Mouse (Mus musculus) kidney, adult 2 months (tissue): Measurements from ENCODE around the gene Rpl9. TPM values are rescaled to one million over a fixed set of nuclear protein-coding genes. Genes with fewer than 3 reads are reported as not detected.

Source experiments
- DNase-seq: peaks from one replicate; pipeline ENCODE4 v3.0.0; 2021
- H3K27ac ChIP-seq: fragments of 200-500 bp; 2 replicates; pipeline ENCODE4 v1.5.1; 2012; ENCODE audit warnings: low read depth, low read length, control low read depth, inconsistent platforms; ENCODE audit not compliant: insufficient read depth
- H3K27me3 ChIP-seq: fragments of 200-500 bp; replicated peaks from 2 replicates; pipeline ENCODE4 v1.6.1; 2012; ENCODE audit warnings: mild to moderate bottlenecking, moderate library complexity, low read length, inconsistent platforms; ENCODE audit not compliant: control insufficient read depth, insufficient read depth
- H3K36me3 ChIP-seq: fragments of 200-500 bp; 2 replicates; pipeline ENCODE4 v1.6.1; 2012; ENCODE audit warnings: mild to moderate bottlenecking, moderate library complexity, low read length, inconsistent platforms; ENCODE audit not compliant: control insufficient read depth, insufficient read depth
- H3K4me1 ChIP-seq: fragments of 200-500 bp; 2 replicates; pipeline ENCODE4 v1.6.1; 2011; ENCODE audit warnings: low read length; ENCODE audit not compliant: control insufficient read depth, insufficient read depth
- H3K4me3 ChIP-seq: fragments of 200-500 bp; 2 replicates; pipeline ENCODE4 v1.5.1; 2011; ENCODE audit warnings: mild to moderate bottlenecking, low read depth, low read length, control low read depth; ENCODE audit not compliant: insufficient read depth
- CTCF ChIP-seq: fragments of 200-500 bp; conservative IDR thresholded peaks from 2 replicates; pipeline ENCODE4 v1.5.1; 2011; ENCODE audit warnings: low read depth, mild to moderate bottlenecking, control low read depth, low read length, moderate library complexity, mixed read lengths; ENCODE audit not compliant: insufficient read depth, insufficient read length
- POLR2A ChIP-seq: fragments of 200-500 bp; IDR thresholded peaks from one replicate; pipeline ENCODE4 v1.6.1; 2011; ENCODE audit warnings: low read depth, low read length, control low read depth
- WGBS: fragments of 180-500 bp; shearing (Covaris S2); methylation state at CpG from one replicate; pipeline ENCODE4 v1.1.7; 2018; 5-methylcytosine and 5-hydroxymethylcytosine counted together
- polyA plus RNA-seq: library from polyadenylated mRNA; depleted of rRNA; stranded (reverse); fragments of >200 nt; gene quantifications from 2 replicates; pipeline ENCODE4 v1.2.3, GENCODE M21; 2012; rRNA removed

Gene Rpl9
- polyA plus RNA-seq = 220 and 310 TPM in 2 replicates

DNA sequence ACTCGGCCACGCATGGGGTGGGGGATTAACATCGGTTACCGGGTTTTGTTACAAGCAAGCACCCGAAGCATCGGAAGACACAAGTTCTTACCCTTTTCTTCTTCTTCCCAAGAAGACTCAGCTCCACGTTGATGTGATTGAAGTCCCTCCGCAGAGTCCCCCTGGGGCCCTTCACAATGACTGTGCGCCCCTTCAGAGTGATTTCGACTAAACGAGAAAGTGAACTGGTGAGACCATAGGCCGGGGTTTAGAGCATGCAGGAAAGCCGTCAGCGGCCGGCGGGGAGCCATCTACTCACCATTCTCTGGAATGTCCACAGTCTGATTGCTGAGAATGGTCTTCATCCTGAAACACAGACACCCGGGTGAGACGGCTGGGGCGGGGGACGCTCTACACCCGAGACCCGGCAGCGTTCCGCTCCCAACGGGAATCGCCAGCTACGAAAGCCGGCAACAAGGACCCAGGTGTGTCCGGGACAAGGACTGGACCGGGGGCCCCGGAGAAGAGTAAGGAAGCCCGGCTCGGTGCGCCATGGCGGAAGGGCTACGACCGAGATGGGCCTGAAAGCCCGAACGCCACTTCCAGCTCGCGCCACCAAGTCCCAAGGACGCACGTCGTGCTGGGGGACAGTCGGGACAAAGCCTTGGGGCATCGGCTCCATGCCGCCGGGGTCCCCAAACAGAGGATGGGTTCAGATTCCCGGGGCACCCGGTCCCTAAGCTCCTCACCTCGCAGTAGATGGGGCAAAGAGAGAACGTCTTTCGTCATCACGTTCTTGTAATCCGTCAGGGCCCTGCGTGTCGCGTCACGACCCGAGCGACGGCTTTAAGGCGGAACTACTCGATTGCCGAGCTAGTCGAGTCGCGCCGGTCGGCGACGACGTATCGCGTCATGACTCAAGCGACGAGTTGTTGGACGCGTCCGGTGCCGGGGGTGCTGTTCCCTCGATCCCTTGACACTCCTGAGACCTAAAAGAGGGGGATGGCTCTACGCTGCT, at the start of gene Rpl9, which contains the start of gene Lias:
Gene Rpl9 (minus strand): TSS at position 797 of the 997 bp plus-strand sequence.
Gene Lias (plus strand): TSS at position 850 of the 997 bp plus-strand sequence.
- peak; percentile 99 for DNase-seq
- TF ChIP-seq POLR2A (peak; percentile 86), CTCF (no peak)
- no peaks in the 10 kb centered on the region for H3K4me1 ChIP-seq
- no peaks in the 10 kb centered on the region for H3K36me3 ChIP-seq
- H3K4me3 ChIP-seq = peak within 1 kb of the TSS; percentile 92
- H3K27ac ChIP-seq = peak within 1 kb of the TSS; percentile 90
- under 1% methylated on average over 83 of the region's 83 CpGs for WGBS
- no peaks in the 10 kb centered on the region for H3K27me3 ChIP-seq

DNA sequence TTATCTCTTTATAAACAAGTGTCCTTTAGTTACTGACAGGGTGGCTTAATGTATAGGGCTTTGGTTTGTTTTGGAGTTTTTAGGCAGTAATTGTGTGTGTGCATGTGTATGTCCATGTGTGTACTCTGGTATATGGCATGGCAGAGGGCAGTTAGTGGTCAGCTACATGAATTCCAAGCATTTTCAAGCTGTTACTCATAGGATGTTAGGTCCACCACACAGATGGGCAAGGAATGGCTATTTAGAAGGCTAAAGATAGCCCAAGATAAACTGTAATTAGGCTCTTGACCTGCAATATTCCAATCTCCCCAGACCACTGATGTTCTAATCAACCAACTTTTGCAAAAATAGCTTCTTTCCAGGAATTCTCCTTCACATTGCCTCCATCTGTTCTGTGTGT, 46.8 kb upstream of the Rpl9 start:
- H3K4me3 ChIP-seq = no peak overlapping the region
- TF ChIP-seq CTCF (no peak), POLR2A (no peak)
- H3K4me1 ChIP-seq = no peaks in the 10 kb centered on the region; the same call in 1 of the 2 replicates
- H3K27me3 ChIP-seq = no peaks in the 10 kb centered on the region
- H3K36me3 ChIP-seq = no peaks in the 10 kb centered on the region
- H3K27ac ChIP-seq = no peak overlapping the region
- DNase-seq = no peak

GRCm38 (mm10) chr5:65435806-65436561, 44.7 kb upstream of the Rpl9 start, which contains the start of gene Ugdh:
TSS of gene Ugdh (minus strand) at chr5:65435949.
- Histone ChIP-seq H3K36me3 (no peaks in the 10 kb centered on the region), H3K27ac (peak within 1 kb of the TSS; percentile 52), H3K27me3 (no peaks in the 10 kb centered on the region), H3K4me3 (peak within 1 kb of the TSS; percentile 84), H3K4me1 (no peaks in the 10 kb centered on the region; the same call in 1 of the 2 replicates)
- DNase-seq = peak; percentile 99
- WGBS = under 1% methylated on average over 51 of the region's 51 CpGs
- TF ChIP-seq POLR2A (peak; percentile 96), CTCF (no peak)

DNA sequence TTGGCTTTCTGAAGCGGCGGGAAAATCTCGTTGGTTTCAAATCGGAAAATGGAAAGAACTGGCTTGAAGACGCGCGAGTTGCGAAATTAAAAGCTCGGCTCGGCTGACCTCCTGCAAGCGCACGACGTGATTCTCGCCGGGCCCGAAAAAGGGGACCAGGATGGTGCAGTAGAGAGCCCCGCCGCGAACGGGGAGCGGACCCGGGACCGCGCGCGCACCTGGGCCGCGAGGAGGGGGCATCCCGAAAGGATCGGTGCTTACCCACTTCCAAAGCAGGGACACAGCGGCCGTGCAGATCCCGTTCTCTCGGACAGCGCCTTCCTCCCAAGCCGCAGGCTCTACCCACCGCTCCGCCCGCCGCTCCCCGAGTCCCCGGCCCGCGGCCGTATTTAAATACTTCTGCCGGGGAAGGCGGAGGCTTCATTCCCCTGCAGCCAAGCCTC, 44.1 kb upstream of the Rpl9 start:
- Histone ChIP-seq H3K4me1 (no peaks in the 10 kb centered on the region; the same call in 1 of the 2 replicates), H3K36me3 (no peaks in the 10 kb centered on the region), H3K27ac (peak overlapping the region; percentile 52; the same call in 1 of the 2 replicates), H3K27me3 (no peaks in the 10 kb centered on the region), H3K4me3 (peak overlapping the region; percentile 84)
- under 1% methylated on average over 47 of the region's 47 CpGs for WGBS
- no peak for TF ChIP-seq CTCF
- peak; percentile 53 for TF ChIP-seq POLR2A
- DNase-seq = no peak

GRCm38 (mm10) chr5:65434471-65435362, 43.5 kb upstream of the Rpl9 start:
- H3K27me3 ChIP-seq = no peaks in the 10 kb centered on the region
- H3K4me3 ChIP-seq = peak overlapping the region; percentile 84
- WGBS = 9% methylated on average over 15 of the region's 15 CpGs
- H3K36me3 ChIP-seq = no peaks in the 10 kb centered on the region
- no peak overlapping the region for H3K27ac ChIP-seq
- no peak for DNase-seq
- TF ChIP-seq POLR2A = no peak
- TF ChIP-seq CTCF = no peak
- no peaks in the 10 kb centered on the region; the same call in 1 of the 2 replicates for H3K4me1 ChIP-seq

- H3K27me3 ChIP-seq = no peaks in the 10 kb centered on the region
- WGBS = 74% methylated on average over 5 of the region's 5 CpGs
- no peak for TF ChIP-seq CTCF
- TF ChIP-seq POLR2A = no peak
- no peak for DNase-seq
- H3K36me3 ChIP-seq = no peaks in the 10 kb centered on the region; the same call in 1 of the 2 replicates
- no peak overlapping the region for H3K27ac ChIP-seq
- H3K4me3 ChIP-seq = no peak overlapping the region
- H3K4me1 ChIP-seq = peaks cover 7% of the 10 kb centered on the region
Measured at GRCm38 (mm10) chr5:65429441-65429840, 38.2 kb upstream of the Rpl9 start.
